Mouse (Mus musculus) spleen, adult 2 months (tissue): ENCODE measurements around the gene Acsl6.

ENCODE experiments used
- CTCF ChIP-seq: fragments of 200-500 bp; IDR thresholded peaks from 2 replicates; pipeline ENCODE4 v1.5.1; 2011; ENCODE audit warnings: mild to moderate bottlenecking, inconsistent platforms; ENCODE audit not compliant: insufficient read depth, insufficient read length, insufficient replicate concordance; ENCODE audit errors: extremely low read depth
- POLR2A ChIP-seq: fragments of 200-500 bp; IDR thresholded peaks from 2 replicates; pipeline ENCODE4 v1.6.1; 2011; ENCODE audit warnings: low read depth, low read length, inconsistent platforms

- TF ChIP-seq POLR2A (no peak), CTCF (no peak)
Measured at GRCm38 (mm10) chr11:54313391-54314360, 10.1 kb downstream of the Acsl6 start.
